Mouse (Mus musculus): ENCODE data around the gene Crb1. TPM values are rescaled to one million over a fixed set of nuclear protein-coding genes. Genes with fewer than 3 reads are reported as not detected.
"Not testable (repeated sequence)": the region's sequence is repeated elsewhere in the genome, so short reads cannot be mapped to it uniquely, and the experiment has no call there.

Gene Crb1
- polyA plus RNA-seq, 1 experiment from 2014 or later, result 0.07 TPM

DNA sequence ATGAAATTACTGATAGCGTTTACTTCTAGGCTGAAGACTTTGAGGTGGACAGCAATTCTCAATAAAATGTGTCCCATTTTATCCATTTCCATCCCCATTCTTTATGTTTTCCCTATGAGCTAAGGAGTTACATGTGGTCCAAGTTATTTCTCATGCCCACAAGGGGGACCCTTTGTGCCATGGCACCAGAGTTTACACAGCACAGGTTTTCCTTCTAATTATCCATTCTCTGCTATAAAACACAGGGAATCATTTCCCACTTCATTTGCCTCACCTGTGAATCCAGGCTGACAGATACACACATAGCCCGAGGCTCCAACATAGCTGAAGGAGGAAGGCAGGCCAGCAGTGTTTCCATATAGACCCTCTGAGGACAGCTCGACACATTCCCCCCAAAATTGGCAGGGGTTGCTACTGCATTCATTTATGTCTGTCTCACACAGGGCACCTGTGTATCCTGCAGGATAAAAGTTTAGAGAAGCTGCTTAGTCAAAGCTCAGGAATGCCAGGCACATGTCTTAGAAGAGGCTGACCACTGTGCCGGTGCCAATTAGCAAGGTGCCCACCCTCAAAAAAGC is 62.5 kb downstream of the Crb1 start:
- Histone ChIP-seq H3K4me2 (no peak overlapping the region), H3K27ac (ENCODE audit: low read depth, low read length) (no peak overlapping the region), H3K9ac (ENCODE audit: low read depth, low read length) (no peak overlapping the region), H3K9me3 (ENCODE audit: control insufficient read depth, low read length) (no peaks in the 10 kb centered on the region), H3K4me3 (ENCODE audit: low read depth, low read length) (no peak overlapping the region), H3K27me3 (replicated peaks; ENCODE audit: control insufficient read depth, insufficient read depth, low read length) (no peaks in the 10 kb centered on the region), H3K4me1 (replicated peaks; ENCODE audit: control insufficient read depth, insufficient read depth, low read length) (no peaks in the 10 kb centered on the region), H3K36me3 (ENCODE audit: control insufficient read depth, insufficient read depth, low read length) (no peaks in the 10 kb centered on the region)
- no peak for DNase-seq (ENCODE audit: low spot score)
- 76% methylated on average over 4 of the region's 4 CpGs for WGBS
- ATAC-seq (replicated peaks; ENCODE audit: low FRiP score), result no peak

DNA sequence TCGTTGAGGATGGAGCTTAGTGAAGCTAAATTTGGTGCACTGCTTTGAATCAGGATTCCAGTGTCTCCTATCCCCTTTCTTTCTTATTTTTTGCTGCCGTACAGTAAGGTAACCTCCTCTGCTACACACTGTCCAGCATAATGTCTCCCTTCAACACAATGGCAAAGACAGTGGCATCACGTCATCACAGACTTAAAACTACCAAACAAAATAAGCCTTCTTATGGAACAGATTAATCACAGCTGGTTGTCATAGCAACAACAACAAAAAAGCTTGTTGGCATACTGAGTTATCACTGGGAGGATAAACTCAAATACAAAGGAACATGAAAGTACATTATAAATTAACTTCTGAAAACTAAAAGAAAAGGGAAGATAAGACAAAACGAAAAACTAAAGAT is 68.0 kb downstream of the Crb1 start:
- ATAC-seq (replicated peaks; ENCODE audit: low FRiP score) (no peak), DNase-seq (ENCODE audit: low spot score) (no peak)
- Histone ChIP-seq H3K4me1 (replicated peaks; ENCODE audit: control insufficient read depth, insufficient read depth, low read length) (no peaks in the 10 kb centered on the region), H3K9me3 (ENCODE audit: control insufficient read depth, low read length) (no peaks in the 10 kb centered on the region), H3K4me2 (no peak overlapping the region), H3K4me3 (ENCODE audit: low read depth, low read length) (no peak overlapping the region), H3K27me3 (replicated peaks; ENCODE audit: control insufficient read depth, insufficient read depth, low read length) (no peaks in the 10 kb centered on the region), H3K27ac (ENCODE audit: low read depth, low read length) (no peak overlapping the region), H3K9ac (ENCODE audit: low read depth, low read length) (no peak overlapping the region), H3K36me3 (ENCODE audit: control insufficient read depth, insufficient read depth, low read length) (no peaks in the 10 kb centered on the region)
- 68% methylated on average over 4 of the region's 4 CpGs for WGBS

DNA sequence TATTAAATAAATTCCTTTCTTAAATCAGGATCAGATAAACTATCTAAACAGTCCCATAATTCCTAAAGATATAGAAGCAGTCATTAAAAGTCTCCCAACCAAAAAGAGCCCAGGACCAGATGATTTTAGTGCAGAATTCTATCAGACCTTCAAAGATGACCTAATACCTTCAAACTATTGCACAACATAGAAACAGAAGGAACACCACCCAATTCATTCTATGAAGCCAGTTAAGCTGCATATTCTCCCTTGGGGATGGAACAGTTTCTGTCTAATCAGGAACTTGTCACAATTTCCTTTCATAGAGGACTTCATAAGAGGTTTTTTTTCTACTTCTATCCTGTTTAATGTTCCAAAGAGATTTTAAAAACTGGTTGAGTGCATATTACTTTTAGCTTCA is 74.4 kb downstream of the Crb1 start:
- not testable (repeated sequence) for H3K9ac ChIP-seq (ENCODE audit: low read depth, low read length); H3K36me3 ChIP-seq (ENCODE audit: control insufficient read depth, insufficient read depth, low read length); DNase-seq (ENCODE audit: low spot score); H3K9me3 ChIP-seq (ENCODE audit: control insufficient read depth, low read length); H3K4me3 ChIP-seq (ENCODE audit: low read depth, low read length); ATAC-seq (replicated peaks; ENCODE audit: low FRiP score); H3K27ac ChIP-seq (ENCODE audit: low read depth, low read length); H3K4me2 ChIP-seq; H3K27me3 ChIP-seq (replicated peaks; ENCODE audit: control insufficient read depth, insufficient read depth, low read length); H3K4me1 ChIP-seq (replicated peaks; ENCODE audit: control insufficient read depth, insufficient read depth, low read length)

GRCm38 (mm10) chr1:139301830-139302229 is 75.1 kb downstream of the Crb1 start:
- no peaks in the 10 kb centered on the region for H3K4me1 ChIP-seq (replicated peaks; ENCODE audit: control insufficient read depth, insufficient read depth, low read length)
- H3K27ac ChIP-seq (ENCODE audit: low read depth, low read length), result no peak overlapping the region
- ATAC-seq (replicated peaks; ENCODE audit: low FRiP score) (no peak), DNase-seq (ENCODE audit: low spot score) (no peak)
- no peak overlapping the region for H3K4me2 ChIP-seq
- H3K27me3 ChIP-seq (replicated peaks; ENCODE audit: control insufficient read depth, insufficient read depth, low read length), result no peaks in the 10 kb centered on the region
- no peak overlapping the region for H3K9ac ChIP-seq (ENCODE audit: low read depth, low read length)
- H3K9me3 ChIP-seq (ENCODE audit: control insufficient read depth, low read length), result no peaks in the 10 kb centered on the region
- WGBS, result 88% methylated on average over 5 of the region's 5 CpGs
- no peaks in the 10 kb centered on the region for H3K36me3 ChIP-seq (ENCODE audit: control insufficient read depth, insufficient read depth, low read length)
- H3K4me3 ChIP-seq (ENCODE audit: low read depth, low read length), result no peak overlapping the region

DNA sequence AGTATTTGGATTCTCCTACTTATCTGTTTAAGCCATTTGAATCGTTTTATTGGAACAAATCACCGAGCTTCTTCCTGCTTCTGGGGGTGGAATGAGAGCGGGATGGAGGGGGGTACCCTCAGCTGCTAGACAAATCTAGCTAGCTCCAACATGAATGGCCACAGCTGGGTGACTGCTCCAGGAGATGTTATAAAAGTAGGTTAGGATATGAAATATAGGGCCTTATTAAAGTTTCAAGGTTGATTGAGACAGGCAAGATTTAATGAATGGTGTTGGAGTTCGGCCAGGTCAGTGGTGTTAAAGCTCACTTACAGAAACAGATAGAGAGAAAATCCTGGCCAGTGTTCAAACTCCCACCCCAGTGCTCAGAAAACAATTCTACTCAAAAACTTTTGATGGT is 84.9 kb downstream of the Crb1 start:
- DNase-seq (ENCODE audit: low spot score) (no peak), ATAC-seq (replicated peaks; ENCODE audit: low FRiP score) (no peak)
- Histone ChIP-seq H3K27ac (ENCODE audit: low read depth, low read length) (no peak overlapping the region), H3K27me3 (replicated peaks; ENCODE audit: control insufficient read depth, insufficient read depth, low read length) (no peaks in the 10 kb centered on the region), H3K4me2 (no peak overlapping the region), H3K36me3 (ENCODE audit: control insufficient read depth, insufficient read depth, low read length) (no peaks in the 10 kb centered on the region), H3K9me3 (ENCODE audit: control insufficient read depth, low read length) (no peaks in the 10 kb centered on the region), H3K9ac (ENCODE audit: low read depth, low read length) (no peak overlapping the region), H3K4me1 (replicated peaks; ENCODE audit: control insufficient read depth, insufficient read depth, low read length) (no peaks in the 10 kb centered on the region), H3K4me3 (ENCODE audit: low read depth, low read length) (no peak overlapping the region)
- WGBS, result 79% methylated on average over 4 of the region's 4 CpGs

DNA sequence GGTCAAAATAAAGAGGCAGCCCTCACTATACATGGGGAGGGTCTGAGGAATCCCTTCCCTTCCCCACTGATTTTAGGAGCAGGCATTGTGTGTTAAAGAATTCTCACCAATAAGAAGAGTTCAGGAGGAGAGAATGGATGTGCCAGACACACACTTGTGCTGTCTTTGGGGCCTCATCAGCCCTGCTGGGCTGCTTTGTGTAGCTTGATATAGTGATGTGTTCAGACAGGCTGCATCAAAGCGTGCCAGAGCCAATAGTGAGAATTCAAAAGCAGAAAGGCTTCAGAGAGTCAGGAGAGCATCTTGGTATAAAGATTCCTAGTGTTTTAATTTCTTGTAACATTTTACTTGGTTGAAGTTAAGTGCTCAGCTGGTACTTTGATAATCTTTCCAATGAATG is 85.3 kb downstream of the Crb1 start:
- no peaks in the 10 kb centered on the region for H3K4me1 ChIP-seq (replicated peaks; ENCODE audit: control insufficient read depth, insufficient read depth, low read length)
- no peaks in the 10 kb centered on the region for H3K9me3 ChIP-seq (ENCODE audit: control insufficient read depth, low read length)
- H3K4me2 ChIP-seq, result no peak overlapping the region
- no peak overlapping the region for H3K9ac ChIP-seq (ENCODE audit: low read depth, low read length)
- no peak overlapping the region for H3K27ac ChIP-seq (ENCODE audit: low read depth, low read length)
- ATAC-seq (replicated peaks; ENCODE audit: low FRiP score), result no peak
- no peak overlapping the region for H3K4me3 ChIP-seq (ENCODE audit: low read depth, low read length)
- 46% methylated on average over 1 of the region's 1 CpGs for WGBS
- no peak for DNase-seq (ENCODE audit: low spot score)
- no peaks in the 10 kb centered on the region for H3K36me3 ChIP-seq (ENCODE audit: control insufficient read depth, insufficient read depth, low read length)
- no peaks in the 10 kb centered on the region for H3K27me3 ChIP-seq (replicated peaks; ENCODE audit: control insufficient read depth, insufficient read depth, low read length)

DNA sequence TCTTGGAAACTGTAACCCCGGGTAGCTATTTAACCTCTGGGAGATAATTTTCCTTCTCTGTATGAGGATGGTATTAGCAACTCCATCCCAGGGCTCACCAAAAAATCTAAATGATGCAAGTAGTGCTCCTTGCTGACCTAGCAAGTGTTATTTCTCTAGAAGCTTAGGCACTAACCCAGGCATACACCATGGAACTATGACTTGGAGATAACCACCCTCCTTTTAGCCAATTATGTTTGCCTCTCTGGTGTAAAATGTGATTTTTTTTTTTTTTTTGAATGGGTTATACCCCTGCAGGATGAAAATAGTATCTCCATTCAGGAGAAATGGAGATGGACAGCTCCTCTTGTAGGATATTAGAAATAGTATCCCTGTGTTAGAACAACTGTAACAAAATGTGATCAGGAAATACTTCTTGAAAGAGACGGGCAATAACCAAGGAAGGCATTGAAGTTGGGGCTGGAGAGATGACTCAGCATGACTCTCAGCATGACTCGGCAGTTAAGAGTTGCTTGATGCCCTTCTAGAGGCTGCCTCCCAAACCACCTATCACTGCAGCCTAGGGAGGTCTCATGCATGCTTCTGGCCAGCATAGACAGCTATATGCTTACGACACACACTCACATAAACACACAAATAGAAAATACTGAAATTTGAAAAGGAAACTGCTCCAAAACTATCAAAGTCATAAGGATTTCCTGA is 100.1 kb downstream of the Crb1 start:
- Histone ChIP-seq H3K4me3 (ENCODE audit: low read depth, low read length) (no peak overlapping the region), H3K9ac (ENCODE audit: low read depth, low read length) (no peak overlapping the region), H3K4me1 (replicated peaks; ENCODE audit: control insufficient read depth, insufficient read depth, low read length) (no peaks in the 10 kb centered on the region), H3K27me3 (replicated peaks; ENCODE audit: control insufficient read depth, insufficient read depth, low read length) (no peaks in the 10 kb centered on the region), H3K4me2 (no peak overlapping the region), H3K9me3 (ENCODE audit: control insufficient read depth, low read length) (no peaks in the 10 kb centered on the region), H3K27ac (ENCODE audit: low read depth, low read length) (no peak overlapping the region), H3K36me3 (ENCODE audit: control insufficient read depth, insufficient read depth, low read length) (no peaks in the 10 kb centered on the region)
- 66% methylated on average over 4 of the region's 4 CpGs for WGBS
- ATAC-seq (replicated peaks; ENCODE audit: low FRiP score) (peak; percentile 82), DNase-seq (ENCODE audit: low spot score) (no peak)

DNA sequence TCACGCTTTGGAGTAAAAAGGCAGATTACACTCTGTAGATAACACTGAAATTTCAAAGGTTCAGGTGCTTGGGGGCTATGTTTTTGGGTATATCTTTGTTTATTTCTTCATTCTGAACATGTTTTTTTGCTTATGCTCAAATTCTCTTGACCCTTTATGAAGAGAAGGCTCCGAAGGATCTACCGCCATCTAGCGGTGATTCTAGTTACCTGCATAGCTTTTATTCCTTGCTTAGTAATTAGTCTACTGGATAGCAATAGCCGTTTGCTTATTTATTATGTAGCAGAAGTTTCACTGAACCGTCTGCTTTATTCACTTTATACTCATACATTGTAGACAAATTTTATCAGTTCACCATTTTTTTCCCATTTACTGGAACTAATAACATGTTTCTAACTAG is 109.1 kb downstream of the Crb1 start:
- DNase-seq (ENCODE audit: low spot score) (no peak), ATAC-seq (replicated peaks; ENCODE audit: low FRiP score) (no peak)
- no peaks in the 10 kb centered on the region for H3K27me3 ChIP-seq (replicated peaks; ENCODE audit: control insufficient read depth, insufficient read depth, low read length)
- H3K36me3 ChIP-seq (ENCODE audit: control insufficient read depth, insufficient read depth, low read length), result no peaks in the 10 kb centered on the region
- 19% methylated on average over 6 of the region's 6 CpGs for WGBS
- no peak overlapping the region for H3K27ac ChIP-seq (ENCODE audit: low read depth, low read length)
- no peak overlapping the region for H3K4me2 ChIP-seq
- no peaks in the 10 kb centered on the region for H3K9me3 ChIP-seq (ENCODE audit: control insufficient read depth, low read length)
- H3K4me1 ChIP-seq (replicated peaks; ENCODE audit: control insufficient read depth, insufficient read depth, low read length), result no peaks in the 10 kb centered on the region
- no peak overlapping the region for H3K9ac ChIP-seq (ENCODE audit: low read depth, low read length)
- no peak overlapping the region for H3K4me3 ChIP-seq (ENCODE audit: low read depth, low read length)

DNA sequence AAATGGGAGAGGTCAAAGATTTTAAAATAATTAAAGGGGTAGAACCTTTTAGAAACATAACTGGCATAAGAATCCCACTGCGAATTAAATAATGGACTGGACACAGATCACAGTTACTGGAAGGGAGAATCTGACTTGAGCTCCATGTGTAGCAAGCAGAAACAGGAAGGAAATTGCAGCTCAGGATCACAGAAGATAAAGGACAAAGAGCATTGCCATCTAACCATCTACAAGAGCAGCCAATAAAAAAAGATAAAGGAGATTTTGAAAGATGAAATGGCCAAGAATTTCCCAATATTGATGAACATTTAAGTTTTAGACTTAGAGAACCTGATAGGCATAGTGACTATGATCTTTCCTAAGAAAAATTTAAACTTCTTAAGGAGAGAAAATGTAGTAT is 112.7 kb downstream of the Crb1 start:
- Histone ChIP-seq H3K4me1 (replicated peaks; ENCODE audit: control insufficient read depth, insufficient read depth, low read length) (no peaks in the 10 kb centered on the region), H3K27me3 (replicated peaks; ENCODE audit: control insufficient read depth, insufficient read depth, low read length) (no peaks in the 10 kb centered on the region), H3K36me3 (ENCODE audit: control insufficient read depth, insufficient read depth, low read length) (no peaks in the 10 kb centered on the region), H3K27ac (ENCODE audit: low read depth, low read length) (no peak overlapping the region), H3K9me3 (ENCODE audit: control insufficient read depth, low read length) (no peaks in the 10 kb centered on the region), H3K4me2 (no peak overlapping the region), H3K4me3 (ENCODE audit: low read depth, low read length) (no peak overlapping the region), H3K9ac (ENCODE audit: low read depth, low read length) (no peak overlapping the region)
- DNase-seq (ENCODE audit: low spot score) (no peak), ATAC-seq (replicated peaks; ENCODE audit: low FRiP score) (no peak)
- WGBS, result 74% methylated on average over 1 of the region's 1 CpGs

All from liver, embryonic 11.5 days (tissue).